Mouse (Mus musculus): ENCODE results near the gene Ap2a2. TPM values are rescaled to one million over a fixed set of nuclear protein-coding genes. Genes with fewer than 3 reads are reported as not detected.
"Not testable (repeated sequence)": the region's sequence is repeated elsewhere in the genome, so short reads cannot be mapped to it uniquely, and the experiment has no call there.

Gene Ap2a2
- total RNA-seq, 2 experiments from 2014 or later, result 60.7 to 60.8 TPM

DNA sequence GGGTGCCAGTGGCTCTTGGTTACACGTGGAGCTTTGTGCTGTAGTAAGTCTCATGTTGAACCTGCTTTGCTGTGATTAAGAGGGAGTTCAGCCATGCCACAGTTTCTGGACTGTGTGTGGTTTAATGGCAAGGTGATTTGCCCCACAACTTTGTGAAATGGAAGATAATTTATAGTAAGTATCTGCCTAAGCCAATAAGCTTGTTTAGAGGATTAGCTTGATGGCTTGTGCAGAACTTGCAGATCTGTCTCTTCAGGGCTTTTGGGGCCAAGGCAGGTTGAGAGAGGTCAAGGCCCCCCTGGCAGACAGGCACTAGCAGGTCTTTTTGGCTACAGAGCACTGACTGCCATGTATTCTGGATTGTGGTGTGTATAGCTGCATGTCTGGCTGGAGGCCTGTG is 35.0 kb downstream of the Ap2a2 start:
- no peak for DNase-seq

DNA sequence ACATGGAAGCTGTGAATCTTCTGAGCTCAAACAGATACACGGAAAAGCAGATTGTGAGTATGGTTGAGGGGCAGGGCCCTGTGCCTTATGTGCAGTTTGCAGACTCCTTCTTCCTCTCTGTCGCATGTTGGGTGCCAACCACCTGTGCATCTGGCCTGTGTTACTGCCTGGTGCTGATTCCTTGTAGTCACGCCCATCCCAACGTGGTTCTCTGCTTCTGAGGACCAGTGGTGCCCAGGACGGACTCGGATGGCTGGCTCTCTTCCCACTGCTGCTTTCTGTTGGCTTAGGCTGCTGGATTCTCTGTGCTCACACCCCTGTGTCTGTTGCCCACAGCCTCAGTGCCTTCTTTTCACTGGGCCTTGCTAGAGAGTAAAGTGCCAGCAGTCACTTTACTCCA is 35.6 kb downstream of the Ap2a2 start:
- DNase-seq, result no peak

DNA sequence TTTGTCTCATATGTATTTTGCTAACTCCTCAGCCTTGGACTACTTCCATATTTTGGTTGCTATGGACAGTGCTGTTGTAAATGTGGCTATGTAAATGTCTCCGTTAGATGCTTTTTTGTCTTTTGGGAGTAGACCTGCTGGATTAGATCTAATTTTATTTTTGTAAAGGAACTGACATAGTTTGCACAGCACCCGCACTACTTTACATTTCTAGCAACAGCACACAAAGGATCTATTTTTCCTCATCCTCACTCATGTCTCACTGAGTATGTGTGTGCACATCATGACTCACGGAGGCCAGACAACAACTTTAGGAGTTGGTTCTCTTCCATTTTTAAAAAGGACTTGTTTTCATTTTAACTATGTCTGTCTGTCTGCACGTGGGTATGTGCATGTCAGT is 45.7 kb downstream of the Ap2a2 start:
- no peak for DNase-seq

DNA sequence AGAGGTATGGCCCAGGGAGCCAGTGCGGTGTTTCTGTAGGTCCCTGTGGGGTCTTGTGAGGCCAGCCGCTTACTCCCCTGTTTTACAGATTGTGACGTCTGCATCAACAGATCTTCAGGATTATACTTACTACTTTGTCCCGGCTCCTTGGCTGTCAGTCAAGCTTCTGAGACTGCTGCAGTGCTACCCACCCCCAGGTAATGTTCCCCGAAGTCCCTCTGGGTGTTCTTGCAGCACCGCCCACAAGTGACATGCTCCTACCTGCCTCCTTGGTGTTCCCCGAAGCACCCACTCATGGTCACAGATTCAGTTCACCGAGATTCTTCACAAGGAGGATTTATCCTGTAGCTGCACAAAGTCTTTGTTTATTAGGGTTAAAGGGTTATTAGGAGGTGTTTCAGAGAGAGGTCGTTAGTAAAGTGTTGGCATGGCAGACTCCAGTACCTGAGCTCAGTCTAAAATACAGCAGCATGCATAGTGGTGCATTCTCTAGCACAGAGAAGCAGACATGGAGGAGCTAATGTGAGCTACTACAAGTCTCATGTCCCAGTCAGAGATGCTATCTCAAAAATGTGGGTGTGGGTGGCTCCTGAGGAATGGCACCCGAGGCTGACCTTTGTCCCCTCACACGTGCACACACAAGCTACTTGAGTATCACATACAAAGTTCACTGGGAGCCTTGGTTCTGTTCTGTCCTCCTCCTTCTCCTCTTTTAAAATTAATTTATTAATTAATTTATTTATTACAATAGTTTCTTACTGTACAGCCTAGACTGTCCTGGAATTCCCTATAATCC is 47.9 kb downstream of the Ap2a2 start:
- DNase-seq, result no peak

DNA sequence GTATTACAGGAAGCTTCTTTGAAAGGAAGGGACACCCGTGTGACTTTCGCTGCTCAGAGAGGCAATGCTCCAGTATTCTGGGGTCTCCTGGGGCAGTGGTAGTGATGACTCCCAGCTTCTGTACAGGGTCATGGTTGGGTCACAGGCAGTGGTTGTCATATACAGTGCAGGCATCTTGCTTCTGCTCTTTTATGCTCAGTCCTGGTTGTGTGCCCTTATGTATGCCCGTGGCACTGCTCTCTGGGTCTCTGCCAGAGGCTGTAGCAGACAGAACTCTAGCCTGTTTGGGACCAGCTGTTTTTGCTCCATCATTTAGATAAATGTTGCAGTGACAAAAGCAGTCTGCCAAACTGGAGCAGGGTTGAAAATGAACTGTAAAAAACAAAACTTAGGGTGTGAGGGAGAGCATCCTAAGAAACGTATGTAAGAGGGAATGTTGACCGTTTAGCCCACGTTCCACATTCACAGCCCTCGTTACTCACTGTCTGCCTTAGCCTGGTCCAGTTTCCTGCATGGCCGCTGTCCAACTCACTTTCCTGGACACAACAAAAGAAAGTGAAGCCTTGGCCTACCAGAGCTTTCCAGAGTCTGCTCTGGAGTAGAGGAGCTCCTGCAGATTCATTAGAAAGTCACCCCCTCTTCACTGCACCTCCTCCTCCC is 49.9 kb downstream of the Ap2a2 start:
- peak; percentile 67 to 71 for DNase-seq

DNA sequence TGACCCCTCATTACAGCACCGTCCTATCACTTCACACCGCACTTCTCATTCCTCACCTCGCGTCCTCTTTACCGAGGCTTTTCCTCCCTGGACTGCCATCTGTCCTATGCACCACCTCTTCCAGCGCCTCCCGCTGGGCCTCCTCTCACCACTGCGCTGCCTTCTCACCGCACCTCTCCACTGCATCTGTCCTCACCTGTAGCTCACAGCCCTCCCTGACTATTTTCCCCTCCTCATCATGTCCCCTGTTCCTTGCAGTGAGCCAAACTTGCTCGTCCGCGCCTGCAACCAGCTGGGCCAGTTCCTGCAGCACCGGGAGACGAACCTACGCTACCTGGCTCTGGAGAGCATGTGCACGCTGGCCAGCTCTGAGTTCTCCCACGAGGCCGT is 50.4 kb downstream of the Ap2a2 start:
- DNase-seq, result no peak

DNA sequence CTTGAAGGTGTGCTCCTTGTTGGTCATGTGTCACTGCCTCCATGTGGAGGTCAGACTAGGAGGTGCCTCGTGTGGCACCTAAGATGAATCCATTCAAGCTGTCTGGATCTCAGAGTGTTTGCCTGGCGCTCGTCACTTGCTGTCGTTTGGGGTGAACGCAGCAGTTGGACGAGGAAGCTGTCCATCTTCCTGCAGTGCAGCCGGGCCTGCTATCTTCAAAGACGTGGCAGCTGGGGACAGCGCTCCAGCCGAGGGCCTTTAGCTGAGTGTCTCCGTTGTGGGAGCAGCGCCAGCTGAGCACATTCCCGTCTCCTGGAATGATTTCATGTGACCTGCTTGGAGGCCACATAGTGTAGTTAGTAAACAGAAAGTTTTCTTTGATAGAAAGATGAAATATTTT is 50.8 kb downstream of the Ap2a2 start:
- DNase-seq, result peak; percentile 51 to 68

DNA sequence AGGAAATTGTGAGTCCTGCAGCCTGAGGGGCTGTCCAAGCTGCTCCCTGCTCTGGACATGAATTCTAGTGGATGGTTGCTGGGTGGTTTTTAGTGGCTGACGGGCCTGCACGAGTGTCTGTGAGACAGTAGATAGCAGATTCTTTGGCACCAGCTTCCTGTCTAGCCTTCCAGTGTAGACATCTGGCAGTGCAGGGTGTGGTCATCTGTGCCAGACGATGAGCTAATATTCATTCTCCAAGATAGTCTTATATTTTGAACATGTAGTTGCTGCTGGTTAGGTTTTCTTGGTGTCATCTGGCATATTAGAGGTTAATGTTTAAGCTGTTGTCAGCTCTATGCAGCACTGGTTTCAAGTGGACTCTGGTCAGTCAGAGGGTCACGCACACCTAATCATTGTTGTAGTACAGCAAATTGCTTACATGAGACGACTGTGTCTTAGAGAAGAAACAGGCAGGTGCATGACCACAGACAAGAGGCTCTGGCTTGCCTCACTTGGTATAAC is 52.4 kb downstream of the Ap2a2 start:
- DNase-seq, result no peak

DNA sequence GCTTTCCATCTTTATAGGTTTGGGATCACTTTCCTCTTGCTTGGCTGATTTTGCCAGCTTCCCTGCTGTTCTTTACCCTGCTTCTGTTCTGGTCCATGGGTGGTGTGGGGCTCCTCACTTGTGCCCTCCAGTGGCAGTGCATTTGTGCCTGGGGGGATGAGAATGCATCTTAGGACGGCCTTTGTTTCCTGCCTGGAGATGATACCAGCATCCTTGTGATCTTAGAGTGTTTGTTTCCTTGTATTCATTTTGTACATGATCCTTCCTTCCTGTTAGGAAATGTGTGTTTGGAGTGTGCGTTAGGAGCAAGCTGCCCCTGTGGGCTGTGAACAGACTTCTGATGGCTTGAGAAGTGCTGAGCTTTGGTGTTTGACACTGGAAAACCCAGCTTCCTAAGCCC is 62.2 kb downstream of the Ap2a2 start:
- DNase-seq, result no peak

DNA sequence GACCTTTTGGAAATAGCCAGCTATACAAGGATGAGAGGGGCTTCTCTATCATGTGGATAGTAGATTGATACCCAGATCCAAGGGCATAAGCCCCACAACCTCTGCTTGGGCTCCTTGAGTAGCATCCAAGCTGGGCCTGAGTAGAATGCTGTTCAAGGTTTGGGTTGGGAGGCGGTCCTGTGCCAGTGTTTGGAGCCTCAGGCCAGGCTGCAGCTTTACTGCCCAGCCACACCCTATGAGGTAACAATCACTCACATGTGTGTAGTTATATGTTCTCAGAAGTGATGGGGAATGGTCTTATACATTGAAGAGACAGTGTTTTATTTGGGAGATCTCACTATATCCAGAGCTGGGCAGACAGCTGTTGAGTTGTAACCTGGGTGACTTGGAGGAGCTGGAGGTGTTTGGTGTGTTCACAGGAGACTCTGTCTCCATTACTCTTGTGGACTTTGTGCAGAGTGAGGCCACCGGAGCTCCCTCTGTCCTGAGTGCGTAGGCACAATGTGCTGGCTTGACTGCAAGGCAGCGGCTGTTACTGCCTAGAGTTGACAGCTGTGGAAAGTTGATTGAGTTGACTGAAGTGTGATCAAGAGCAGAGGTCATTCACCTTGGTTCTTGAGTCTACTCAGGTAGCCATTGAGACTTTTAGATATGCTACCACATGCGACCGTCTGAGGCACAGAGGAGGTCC is 63.3 kb downstream of the Ap2a2 start:
- DNase-seq, result no peak

DNA sequence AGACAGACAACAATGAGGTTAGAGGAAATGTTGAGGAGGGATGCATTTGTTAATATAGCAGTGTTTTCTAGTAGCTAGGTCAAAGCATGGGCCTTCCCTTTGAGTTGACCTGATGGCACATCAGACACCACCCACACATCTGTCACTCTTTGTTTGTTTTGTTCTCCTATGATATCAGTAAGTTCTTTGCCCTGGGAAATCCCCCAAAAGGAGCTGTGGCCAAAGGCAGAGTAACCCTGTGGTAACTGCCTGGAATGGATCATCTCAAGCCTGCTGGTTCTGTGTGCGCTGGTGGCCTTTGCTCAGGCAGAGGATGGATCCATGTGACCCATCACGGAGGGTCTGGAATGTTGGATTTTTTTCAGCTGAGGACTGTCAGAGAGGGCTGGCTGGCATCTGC is 66.0 kb downstream of the Ap2a2 start:
- no peak for DNase-seq

DNA sequence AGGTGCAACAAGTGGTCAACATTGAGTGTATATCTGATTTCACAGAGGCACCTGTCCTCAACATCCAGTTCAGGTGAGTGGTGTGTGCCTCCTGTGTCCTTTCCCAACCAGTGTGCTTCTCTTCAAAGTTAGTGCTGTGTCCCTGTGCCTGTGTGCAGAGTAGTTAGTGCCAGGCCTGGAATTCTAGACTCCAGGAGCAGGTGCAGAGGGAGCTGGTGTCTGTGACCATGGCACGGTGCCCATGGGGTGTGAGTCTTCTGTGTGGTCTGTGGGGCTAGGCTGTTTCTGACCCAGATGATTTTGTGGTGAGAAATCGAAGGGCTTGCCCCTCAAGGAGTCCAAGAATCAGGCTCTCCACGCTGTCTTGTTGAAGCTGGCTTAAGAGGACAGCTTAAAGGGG is 67.3 kb downstream of the Ap2a2 start:
- no peak for DNase-seq

DNA sequence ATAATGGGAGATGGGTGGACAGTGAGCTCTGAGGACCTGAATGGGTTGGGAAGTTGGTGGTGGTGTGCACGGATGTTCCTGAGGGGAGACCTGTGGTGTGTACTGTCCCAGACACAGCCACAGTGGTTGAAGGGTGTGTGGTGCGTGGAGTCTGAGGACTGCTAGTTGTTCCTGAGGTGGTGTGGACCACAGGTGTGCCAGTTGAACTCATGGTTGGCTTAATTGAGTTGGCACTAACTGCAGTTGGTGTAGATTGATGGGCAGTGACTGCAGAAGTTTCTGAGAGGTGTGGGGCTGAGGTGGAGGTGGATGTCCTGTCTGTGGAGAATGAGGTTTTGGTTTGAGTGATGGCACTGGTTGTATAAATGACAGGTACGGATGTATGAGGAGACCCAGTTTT is 76.1 kb downstream of the Ap2a2 start:
- DNase-seq, result peak in 1 of 2 experiments; percentile 23

DNA sequence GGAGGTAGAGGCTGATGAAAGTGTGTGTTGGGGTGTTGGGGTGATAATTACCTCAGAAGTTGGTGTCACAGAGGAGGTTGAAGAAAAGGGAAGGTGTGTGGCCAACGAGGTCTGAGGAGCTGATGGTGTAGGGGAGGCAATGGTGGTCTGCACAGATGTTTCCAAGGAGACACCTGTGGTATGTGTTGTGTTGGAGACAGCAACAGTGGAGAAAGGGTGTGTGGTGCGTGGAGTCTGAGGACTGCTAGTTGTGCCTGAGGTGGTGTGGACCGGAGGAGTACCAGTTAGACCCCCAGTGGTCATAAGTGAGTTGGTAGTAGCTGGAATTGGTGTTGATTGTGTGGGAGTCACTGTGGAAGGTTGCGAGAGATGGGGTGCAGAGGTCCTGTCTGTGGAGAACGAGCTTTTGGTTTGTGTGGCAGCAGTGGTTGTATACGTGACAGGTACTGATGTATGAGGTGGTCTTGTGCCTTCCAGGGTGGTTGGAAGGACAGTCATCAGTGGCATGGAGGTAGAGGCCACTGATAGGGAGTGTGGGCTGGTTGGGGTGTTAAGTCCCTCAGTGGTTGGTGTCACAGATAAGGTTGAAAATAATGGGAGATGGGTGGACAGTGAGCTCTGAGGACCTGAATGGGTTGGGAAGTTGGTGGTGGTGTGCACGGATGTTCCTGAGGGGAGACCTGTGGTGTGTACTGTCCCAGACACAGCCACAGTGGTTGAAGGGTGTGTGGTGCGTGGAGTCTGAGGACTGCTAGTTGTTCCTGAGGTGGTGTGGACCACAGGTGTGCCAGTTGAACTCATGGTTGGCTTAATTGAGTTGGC is 76.8 kb downstream of the Ap2a2 start:
- not testable (repeated sequence) for DNase-seq

DNA sequence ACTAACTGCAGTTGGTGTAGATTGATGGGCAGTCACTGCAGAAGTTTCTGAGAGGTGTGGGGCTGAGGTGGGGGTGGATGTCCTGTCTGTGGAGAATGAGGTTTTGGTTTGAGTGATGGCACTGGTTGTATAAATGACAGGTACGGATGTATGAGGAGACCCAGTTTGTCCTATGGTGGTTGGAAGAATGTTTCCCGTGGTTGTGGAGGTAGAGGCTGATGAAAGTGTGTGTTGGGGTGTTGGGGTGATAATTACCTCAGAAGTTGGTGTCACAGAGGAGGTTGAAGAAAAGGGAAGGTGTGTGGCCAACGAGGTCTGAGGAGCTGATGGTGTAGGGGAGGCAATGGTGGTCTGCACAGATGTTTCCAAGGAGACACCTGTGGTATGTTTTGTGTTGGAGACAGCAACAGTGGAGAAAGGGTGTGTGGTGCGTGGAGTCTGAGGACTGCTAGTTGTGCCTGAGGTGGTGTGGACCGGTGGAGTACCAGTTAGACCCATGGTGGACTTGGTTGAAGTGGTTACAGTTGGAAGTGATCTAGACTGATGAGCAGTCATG is 77.4 kb downstream of the Ap2a2 start:
- DNase-seq, result peak in 1 of 2 experiments; percentile 22

DNA sequence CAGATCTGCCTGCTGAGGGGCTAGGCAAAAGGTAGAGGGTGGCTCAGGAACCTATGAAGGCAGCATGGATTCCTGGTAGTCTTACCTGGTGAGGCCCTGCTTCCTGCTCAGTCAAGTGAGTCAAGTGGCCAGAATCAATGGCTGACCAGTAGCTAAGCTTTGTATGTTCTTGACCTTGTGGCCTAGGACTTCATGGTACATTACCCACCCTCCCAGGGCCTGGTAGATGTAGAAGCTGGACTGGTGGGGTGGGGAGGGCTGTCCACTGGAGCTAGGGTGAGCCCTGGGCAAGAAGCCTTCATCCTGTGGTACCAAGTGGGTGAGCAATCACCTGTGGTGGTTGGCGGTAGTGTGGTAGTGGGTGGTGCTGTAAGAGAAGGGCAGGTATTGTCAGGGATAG is 80.4 kb downstream of the Ap2a2 start:
- DNase-seq, result no peak

DNA sequence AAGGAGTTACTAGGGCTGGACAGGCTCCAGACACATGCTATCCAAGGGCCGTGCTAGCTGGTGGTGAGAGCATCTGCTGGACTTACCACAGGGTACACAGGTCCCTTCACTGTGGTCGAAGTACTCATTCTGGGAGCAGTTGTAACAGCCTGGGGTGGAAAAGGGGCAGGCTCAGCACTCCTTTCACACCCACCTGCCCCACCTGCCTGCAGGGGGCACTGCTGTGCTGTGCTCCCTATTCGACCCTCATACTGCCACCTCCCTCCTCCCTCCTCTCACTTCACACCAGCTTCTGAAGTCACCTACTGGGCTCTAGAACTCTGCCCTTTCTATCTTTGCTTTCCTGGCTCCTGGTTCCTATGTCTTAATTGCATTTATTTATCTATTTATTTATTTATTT is 81.2 kb downstream of the Ap2a2 start:
- DNase-seq, result peak; percentile 17 to 40

DNA sequence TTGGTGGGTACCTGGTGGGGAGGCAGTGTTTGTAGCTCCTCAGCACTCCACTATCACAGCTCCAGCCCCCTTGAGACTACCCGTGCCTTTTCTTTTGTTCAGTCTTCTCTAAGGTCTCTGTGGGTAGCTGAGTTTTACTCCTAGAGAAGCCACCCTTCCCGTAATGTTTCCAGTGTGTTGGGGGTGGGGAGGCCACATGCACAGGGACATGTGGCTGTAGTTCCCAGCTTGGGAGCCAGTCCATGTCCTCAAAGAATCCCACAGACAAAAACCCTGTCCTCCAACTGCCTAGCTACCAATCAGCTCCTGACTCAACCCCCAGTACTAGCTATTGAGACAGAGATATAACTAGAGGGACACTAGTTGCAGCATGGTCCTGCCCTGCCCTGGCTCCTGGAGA is 85.1 kb downstream of the Ap2a2 start:
- no peak for DNase-seq

DNA sequence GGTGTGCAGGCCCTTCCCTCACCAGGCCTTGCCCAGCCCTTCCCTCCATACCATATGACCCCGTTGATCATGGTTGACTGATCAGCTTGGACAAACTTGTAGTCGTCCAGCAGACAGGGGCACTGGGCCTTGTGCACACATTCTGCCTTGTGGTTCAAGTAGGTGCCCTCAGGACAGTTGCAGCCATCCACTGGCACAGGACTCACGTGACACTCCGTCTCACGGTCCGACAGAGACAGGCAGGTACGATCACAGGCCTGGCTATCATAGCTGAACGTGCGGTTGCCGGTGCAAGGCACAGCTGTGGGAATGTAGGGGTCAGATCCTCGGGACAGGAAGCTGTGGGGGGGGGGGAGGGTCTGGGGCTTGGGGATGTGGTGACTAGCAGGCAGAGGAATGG is 85.8 kb downstream of the Ap2a2 start:
- DNase-seq, result no peak

DNA sequence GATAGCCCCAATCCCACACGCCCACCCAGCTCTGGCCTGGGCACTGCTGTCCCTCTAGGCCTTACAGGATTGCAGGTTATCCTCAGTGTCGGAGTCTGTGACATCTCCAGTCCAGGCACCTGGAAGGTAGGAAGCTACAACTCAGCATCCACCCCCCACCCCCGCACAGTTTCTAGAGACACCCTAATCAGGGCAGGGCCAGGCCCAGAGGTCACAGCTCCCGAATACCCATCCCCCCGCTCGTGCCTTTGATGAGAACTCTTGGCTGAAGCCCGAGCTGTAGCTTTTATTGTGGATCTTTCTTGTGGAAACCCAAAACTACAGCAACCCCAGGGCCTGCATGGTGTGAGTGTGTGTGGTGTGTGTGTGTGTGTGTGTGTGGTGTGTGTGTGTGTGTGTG is 90.2 kb downstream of the Ap2a2 start:
- no peak for DNase-seq

DNA sequence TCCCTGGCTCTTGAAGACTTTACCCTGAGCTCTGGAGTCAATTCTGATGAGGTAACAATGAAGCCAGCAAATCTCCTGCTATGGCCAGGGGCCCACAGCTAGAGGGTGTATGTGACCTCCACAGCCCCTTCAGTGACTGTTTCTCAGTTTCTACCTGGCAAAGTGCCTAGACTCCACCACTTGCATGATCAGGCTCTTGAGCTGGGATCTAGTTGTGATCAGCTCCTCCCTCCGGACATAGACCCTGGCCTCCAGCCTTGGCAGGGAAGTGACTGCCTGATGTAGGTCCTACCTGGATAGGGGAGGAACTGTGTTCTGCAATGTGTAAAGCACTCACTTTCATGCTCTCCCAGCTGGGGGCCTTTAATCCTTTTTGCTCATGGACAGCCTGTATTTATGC is 98.4 kb downstream of the Ap2a2 start:
- DNase-seq, result no peak

DNA sequence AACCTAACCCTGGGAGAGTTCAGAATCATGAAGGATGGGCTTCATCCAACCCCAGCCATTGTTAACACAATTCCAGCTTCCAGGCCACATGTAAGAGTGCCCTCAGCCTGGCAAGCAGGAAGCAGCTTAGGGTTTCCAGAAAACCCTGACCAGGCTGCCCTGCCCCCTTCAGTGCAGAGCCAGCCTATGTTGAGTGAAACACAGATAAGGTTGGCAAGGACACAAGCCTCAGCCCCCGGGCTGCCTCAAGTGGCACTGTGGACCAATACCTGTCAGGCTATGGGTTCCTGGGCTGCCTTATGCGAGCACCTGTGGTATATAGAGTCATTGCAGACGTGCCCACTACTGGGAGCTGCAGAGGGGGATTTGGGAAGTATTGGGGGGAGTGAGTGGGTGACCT is 99.5 kb downstream of the Ap2a2 start:
- peak; percentile 20 to 22 for DNase-seq

Measured in heart, adult 18-20 months (tissue).